Mouse (Mus musculus) heart, postnatal 0 days (tissue): ENCODE results near the gene Lin7b.

Source experiments
- CTCF ChIP-seq: IDR thresholded peaks from 2 replicates; pipeline ENCODE4 v1.5.1; 2016; ENCODE audit warnings: antibody characterized with exemption, control low read depth, low read depth
- EP300 ChIP-seq: IDR thresholded peaks from 2 replicates; pipeline ENCODE4 v1.6.1; 2016; ENCODE audit warnings: antibody characterized with exemption, low read depth

DNA sequence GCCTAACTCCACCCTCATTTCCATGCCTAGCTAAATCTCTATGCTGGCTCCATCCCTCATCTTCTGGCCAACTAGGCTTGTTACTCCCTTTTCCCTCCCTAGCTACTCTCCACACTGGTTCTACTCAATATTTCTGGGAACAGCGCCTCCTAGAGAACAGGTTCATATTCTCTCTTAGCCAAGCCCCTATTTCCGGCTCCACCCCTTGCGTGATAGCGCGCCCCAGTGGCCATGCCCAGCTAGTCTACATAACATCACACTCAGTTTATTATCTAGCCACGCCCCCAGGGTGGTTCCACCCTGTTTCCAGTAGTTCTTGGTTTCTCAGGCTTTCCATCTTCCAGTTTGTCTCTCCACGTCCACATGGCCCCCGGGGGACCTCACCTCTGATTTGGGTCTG is 29.1 kb downstream of the Lin7b start:
- TF ChIP-seq CTCF (peak; percentile 89), EP300 (no peak)
